Mouse (Mus musculus): Measurements from ENCODE around the gene Npr2.
"Not testable (repeated sequence)": the region's sequence is repeated elsewhere in the genome, so short reads cannot be mapped to it uniquely, and the experiment has no call there.

The Npr2 gene

GRCm38 (mm10) chr4:43631046-43631955, at the start of gene Npr2:
Gene Npr2 (plus strand): TSS chr4:43631935.
- no peak for DNase-seq (ENCODE audit: low read depth, low spot score)

DNA sequence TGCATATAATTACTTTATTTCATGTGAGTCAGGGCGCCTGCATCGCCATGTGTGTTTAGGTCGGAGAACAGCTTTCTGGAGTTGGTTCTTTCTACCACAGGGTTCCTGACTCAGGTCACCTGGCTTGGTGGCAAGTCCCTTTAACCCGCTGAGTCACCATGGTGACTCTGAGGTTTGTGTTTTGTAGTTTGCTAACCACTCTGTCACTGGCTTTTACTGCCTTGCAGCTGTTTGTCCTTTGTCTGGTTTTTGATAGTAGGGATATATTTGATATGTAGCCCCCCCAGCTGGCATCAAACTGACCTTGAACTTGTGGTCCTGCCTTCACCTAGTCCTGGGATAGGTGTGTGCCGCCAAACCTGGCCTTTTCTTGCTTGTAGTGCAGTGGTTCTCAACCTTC, 49.5 kb upstream of the Npr2 start:
- DNase-seq (ENCODE audit: low read depth, low spot score) = no peak

- no peak for DNase-seq (ENCODE audit: low read depth, low spot score)
Measured at GRCm38 (mm10) chr4:43583421-43583820, 48.3 kb upstream of the Npr2 start.

DNA sequence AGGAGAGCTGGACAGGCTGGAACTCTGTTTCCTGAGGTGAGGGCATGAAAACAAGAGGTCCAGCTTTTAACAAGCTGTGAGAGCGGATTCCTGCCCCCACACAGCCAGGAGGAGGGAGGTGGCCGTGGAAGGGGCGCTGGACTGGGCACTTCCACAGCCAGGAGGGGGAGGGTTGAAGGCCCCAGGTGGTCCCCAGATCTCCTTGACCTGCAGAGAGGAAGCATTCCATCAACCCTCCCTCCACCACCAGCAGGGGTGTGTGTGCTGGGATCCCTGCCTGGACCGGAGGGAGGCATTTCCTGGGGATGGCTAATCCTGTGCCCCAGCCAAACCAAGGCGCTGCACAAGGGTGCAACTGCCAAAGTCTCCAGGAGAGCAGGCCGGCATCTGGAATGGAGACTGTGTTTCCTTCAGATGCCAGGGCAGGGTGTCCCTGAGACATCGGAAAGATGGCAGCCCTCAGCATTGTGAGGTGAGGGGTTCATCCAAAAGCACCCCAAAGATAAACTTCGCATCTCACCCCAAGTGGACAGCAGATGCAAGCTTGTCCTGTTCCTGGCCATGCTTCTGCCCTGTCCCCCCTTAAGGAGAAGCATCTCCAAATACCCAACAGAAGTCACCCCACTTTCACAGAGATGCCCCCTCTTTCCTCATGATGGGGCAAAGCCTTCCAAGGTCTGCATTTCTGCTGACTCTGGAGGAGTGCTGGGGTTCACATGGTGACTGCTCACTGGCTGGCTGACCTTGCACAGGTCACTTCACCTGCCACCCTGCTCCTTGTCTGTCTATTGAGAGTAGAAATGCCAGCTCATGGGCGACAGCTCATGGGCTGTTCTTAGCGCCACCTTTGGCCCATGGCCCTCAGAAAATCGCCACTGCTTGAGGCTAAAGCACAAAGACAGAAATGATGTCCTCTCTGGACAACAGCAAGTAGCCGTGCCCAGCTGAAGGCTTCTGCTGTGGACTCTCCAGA, 47.0 kb upstream of the Npr2 start, which contains the start of gene Msmp:
TSS of gene Msmp (minus strand) at position 51 of the 973 bp plus-strand sequence.
- no peak for DNase-seq (ENCODE audit: low read depth, low spot score)

- no peak for DNase-seq (ENCODE audit: low read depth, low spot score)
Measured at GRCm38 (mm10) chr4:43585682-43586081, 46.1 kb upstream of the Npr2 start.

- no peak for DNase-seq (ENCODE audit: low read depth, low spot score)
Measured at GRCm38 (mm10) chr4:43586411-43586810, 45.3 kb upstream of the Npr2 start.

DNA sequence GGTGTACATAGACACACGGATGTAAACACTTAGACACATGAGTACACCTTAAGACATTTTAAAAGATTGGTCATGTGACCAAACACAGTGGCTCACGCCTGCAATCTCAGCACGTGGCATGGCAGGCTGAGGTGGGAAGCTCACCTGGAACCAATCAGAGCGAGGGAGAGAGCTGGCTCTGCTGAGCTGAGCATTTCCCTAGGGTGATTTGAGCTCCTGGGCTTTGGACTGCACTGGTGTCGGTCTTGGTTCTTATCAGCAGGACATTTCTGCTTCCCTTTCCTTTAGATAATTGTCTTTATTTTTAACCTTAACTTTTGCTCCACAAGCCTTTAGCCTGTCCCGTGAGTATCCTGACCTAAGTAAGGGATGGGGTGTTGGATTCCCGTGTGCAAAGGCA, 44.1 kb upstream of the Npr2 start:
- DNase-seq (ENCODE audit: low read depth, low spot score) = no peak

GRCm38 (mm10) chr4:43591543-43591942, 40.2 kb upstream of the Npr2 start:
- no peak for DNase-seq (ENCODE audit: low read depth, low spot score)

DNA sequence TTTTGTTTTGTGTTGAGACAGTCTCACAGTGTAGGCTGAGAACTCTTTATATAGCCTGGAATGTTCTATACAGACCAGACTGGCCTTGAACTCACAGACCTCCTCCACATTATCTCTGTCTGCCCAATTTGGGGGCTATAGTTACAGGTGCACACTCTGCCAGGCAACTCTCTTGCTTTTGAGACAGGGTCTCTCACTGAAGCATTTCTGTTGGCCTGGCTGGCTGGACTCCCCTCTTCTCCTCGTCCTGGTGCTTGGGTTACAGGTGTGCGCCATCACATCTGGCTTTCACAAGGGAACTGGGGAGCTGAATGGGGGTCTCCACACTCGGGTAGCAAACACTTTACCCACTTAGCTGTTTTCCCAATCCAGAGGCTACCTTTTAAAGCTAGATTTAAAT, 39.8 kb upstream of the Npr2 start:
- no peak for DNase-seq (ENCODE audit: low read depth, low spot score)

DNA sequence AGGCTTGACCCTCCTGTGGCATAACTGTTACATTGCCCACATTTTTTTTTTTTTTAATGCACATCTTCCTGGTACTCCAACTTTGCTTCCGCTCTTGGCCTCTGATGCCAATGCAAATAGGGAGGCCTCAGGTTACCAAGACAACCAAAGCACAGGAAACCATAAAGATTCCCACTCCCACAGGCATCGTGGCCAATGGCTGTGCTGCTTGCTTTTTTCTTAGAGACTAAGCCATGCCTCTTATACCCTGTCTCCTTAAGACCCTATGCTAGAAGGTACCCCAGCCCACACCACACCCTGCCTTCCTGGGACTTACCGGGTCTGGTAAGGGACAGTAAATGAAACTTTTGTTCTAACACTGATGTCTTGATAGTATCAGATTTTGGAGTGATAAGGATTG, 38.3 kb upstream of the Npr2 start:
- no peak for DNase-seq (ENCODE audit: low read depth, low spot score)

- not testable (repeated sequence) for DNase-seq (ENCODE audit: low read depth, low spot score)
Measured at GRCm38 (mm10) chr4:43596597-43596996, 35.1 kb upstream of the Npr2 start.

DNA sequence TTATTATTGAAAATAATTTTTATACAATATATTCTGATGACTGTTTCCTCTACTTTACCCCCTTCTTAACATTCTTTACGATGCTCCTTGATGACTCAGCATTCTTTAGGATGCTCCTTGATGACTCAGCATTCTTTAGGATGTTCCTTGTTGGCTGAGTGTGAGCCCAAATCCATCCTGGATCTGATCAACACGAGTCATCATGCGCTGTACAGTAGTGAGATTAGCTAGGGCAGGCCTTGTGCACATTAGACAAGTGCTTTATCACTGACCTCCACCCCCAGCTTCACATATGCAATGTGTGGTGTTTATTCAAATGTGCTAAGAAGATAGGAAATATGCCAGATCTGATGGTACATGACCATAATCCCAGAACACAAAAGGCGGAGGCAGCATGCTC, 33.5 kb upstream of the Npr2 start:
- DNase-seq (ENCODE audit: low read depth, low spot score) = no peak

- no peak for DNase-seq (ENCODE audit: low read depth, low spot score)
Measured at GRCm38 (mm10) chr4:43598650-43599380, 32.9 kb upstream of the Npr2 start.

GRCm38 (mm10) chr4:43600195-43600934, 31.4 kb upstream of the Npr2 start:
- no peak for DNase-seq (ENCODE audit: low read depth, low spot score)

GRCm38 (mm10) chr4:43604099-43604498, 27.6 kb upstream of the Npr2 start:
- DNase-seq (ENCODE audit: low read depth, low spot score) = no peak

- DNase-seq (ENCODE audit: low read depth, low spot score) = no peak
Measured at GRCm38 (mm10) chr4:43604751-43605685, 26.7 kb upstream of the Npr2 start.

GRCm38 (mm10) chr4:43612534-43612933, 19.2 kb upstream of the Npr2 start:
- DNase-seq (ENCODE audit: low read depth, low spot score) = no peak

DNA sequence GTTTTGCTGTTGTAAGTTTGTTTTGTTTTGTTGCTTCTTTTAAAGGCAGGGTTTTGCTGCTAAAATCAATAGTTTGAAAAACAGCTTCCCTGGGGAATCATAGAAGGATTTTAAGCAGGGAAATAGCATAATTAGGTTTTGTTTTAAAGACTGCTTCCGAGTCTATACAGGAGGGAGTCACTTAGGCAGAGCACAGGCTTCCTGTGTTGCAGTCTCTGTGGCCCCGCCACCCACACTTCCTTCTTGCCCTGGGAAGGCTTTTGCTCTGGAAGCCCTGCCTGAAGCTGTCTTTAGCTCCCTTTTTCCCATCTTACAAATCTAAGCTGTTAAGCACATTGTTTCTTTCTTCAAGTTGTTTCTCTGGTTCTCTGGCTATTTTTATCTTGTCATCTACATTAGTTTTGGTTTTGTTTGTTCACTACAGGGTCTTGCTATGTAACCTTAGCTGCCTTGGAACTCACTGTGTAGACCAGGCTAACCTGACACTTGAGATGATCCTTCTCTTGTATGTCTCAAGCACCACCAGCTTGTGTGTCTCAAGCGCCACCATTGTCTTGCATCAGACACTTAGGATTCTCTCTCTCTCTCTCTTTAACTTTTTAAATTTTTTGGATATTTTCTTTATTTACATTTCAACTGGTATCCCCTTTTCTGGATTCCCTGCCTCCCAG, 18.5 kb upstream of the Npr2 start:
- DNase-seq (ENCODE audit: low read depth, low spot score) = no peak

DNA sequence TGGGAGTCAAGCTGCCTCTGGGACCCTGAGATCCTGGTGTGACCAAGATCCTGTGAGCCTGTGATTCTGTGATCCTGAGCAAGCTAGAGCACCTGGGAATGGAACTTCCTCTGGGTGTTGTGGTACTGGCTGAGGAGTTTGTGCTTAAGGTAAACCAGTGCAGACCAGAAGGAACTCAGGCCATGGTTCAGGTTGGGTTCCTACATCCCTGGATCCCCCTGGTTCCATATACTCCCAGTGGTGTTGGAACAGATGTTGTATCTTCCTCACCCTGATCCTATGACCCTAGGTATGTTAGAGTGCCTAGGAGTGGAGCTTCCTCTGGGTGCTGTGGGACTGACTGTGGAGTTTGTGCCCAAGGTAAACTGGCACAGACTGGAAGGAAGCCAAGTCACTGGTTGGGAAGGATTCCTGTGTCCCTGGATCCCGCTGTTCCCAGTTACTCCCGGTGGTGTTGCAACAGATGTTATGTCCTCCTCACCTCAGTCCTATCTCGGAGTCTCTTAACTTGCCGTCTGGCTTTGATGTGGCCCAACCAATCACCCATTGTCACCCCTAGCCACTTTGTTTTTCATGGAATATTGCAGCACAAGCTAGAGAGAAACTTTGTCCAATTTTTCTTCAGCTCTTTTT, 11.5 kb upstream of the Npr2 start:
- no peak for DNase-seq (ENCODE audit: low read depth, low spot score)

All from CD4-positive helper T cell, adult 2 months (primary cell).